Mouse (Mus musculus) layer of hippocampus, adult 9-11 months (tissue): Measurements from ENCODE around the gene Camk2g.

Experiments used
- DNase-seq: peaks from one replicate; pipeline ENCODE4 v3.0.0; 2022

Gene Camk2g

GRCm38 (mm10) chr14:20806116-20806840 is 12.4 kb upstream of the Camk2g start:
- DNase-seq: no peak

GRCm38 (mm10) chr14:20804964-20805672 is 11.2 kb upstream of the Camk2g start:
- peak; percentile 59 for DNase-seq

- no peak for DNase-seq
Measured at GRCm38 (mm10) chr14:20804481-20804880, 10.6 kb upstream of the Camk2g start.

- DNase-seq: peak; percentile 67
Measured at GRCm38 (mm10) chr14:20803606-20803938, 9.7 kb upstream of the Camk2g start.

- no peak for DNase-seq
Measured at GRCm38 (mm10) chr14:20802926-20803605, 9.2 kb upstream of the Camk2g start.

GRCm38 (mm10) chr14:20798761-20799160 is 4.9 kb upstream of the Camk2g start:
- DNase-seq: peak; percentile 82

- DNase-seq: no peak
Measured at GRCm38 (mm10) chr14:20798300-20798699, 4.4 kb upstream of the Camk2g start.

GRCm38 (mm10) chr14:20796643-20797042 is 2.8 kb upstream of the Camk2g start:
- no peak for DNase-seq

GRCm38 (mm10) chr14:20796170-20796569 is 2.3 kb upstream of the Camk2g start:
- no peak for DNase-seq

GRCm38 (mm10) chr14:20795423-20796152 is 1.7 kb upstream of the Camk2g start:
- no peak for DNase-seq

- DNase-seq: no peak
Measured at GRCm38 (mm10) chr14:20794589-20794988, 701 bp upstream of the Camk2g start.

GRCm38 (mm10) chr14:20792922-20793757 is 748 bp downstream of the Camk2g start:
- DNase-seq: no peak

GRCm38 (mm10) chr14:20792243-20792921 is 1.5 kb downstream of the Camk2g start:
- no peak for DNase-seq

GRCm38 (mm10) chr14:20791511-20792242 is 2.2 kb downstream of the Camk2g start:
- no peak for DNase-seq

GRCm38 (mm10) chr14:20790996-20791395 is 2.9 kb downstream of the Camk2g start:
- DNase-seq: no peak

GRCm38 (mm10) chr14:20790445-20790844 is 3.4 kb downstream of the Camk2g start:
- DNase-seq: no peak

GRCm38 (mm10) chr14:20789593-20789992 is 4.3 kb downstream of the Camk2g start:
- no peak for DNase-seq

- DNase-seq: no peak
Measured at GRCm38 (mm10) chr14:20788151-20788550, 5.7 kb downstream of the Camk2g start.

- peak; percentile 60 for DNase-seq
Measured at GRCm38 (mm10) chr14:20786611-20787015, 7.3 kb downstream of the Camk2g start.

GRCm38 (mm10) chr14:20786020-20786419 is 7.9 kb downstream of the Camk2g start:
- DNase-seq: no peak

- no peak for DNase-seq
Measured at GRCm38 (mm10) chr14:20785231-20785630, 8.7 kb downstream of the Camk2g start.
